Mouse (Mus musculus) testis, adult 10 weeks (tissue): ENCODE measurements around the gene Srsx. TPM values are rescaled to one million over a fixed set of nuclear protein-coding genes. Genes with fewer than 3 reads are reported as not detected.

Experiments
- polyA plus RNA-seq: library from polyadenylated mRNA; stranded (reverse); fragments of 350-450 nt; fragmentation: Illumina TruSeq; extraction: RNeasy Lipid Tissue Mini Kit (QIAGEN cat#74804); gene quantifications from one replicate; pipeline ENCODE4 v1.2.3, GENCODE M21; 2014; ENCODE audit warnings: low read depth, low replicate concordance

Gene Srsx
- polyA plus RNA-seq: 4.4 TPM

DNA sequence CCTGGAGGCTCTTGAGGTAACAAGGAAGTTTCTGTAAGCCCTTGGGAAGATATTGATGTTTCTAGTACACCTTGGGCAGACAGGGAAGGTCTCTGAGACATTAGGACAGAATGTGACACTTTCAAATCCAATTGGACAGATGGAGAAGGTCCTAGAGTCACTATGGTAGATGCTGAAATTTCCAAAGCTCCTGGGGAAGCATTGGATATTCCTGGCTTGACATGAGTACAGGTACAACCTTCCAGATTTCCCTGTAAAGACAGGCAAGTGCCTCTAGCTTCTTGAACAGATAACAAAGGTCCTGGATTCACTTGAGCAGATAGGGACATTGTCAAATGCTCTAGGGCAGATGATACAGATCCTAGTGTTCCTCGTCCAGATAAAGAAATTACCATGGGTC, at the start of gene Srsx:
Gene Srsx, minus strand, starts transcription at position 101 of the 400 bp plus-strand sequence.

DNA sequence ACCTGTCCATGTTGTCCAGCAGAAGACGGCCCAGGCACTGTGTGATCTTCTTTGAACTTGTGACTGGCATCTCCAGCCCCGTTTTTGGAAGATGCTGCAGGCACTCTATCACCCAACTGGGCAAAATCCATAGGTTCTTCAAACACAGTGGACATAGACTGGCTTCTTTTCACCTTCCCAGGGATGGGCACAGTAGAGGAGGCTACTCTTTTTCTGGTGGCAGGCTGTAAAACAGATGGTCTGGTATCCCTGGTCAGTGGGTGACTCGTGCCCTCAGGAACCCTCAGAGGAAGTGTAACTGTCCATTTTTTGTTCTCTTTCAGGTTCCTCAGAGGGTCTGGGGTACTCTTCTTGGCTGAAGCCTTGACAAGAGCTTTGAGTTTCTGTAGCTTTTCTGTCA, 24.5 kb upstream of the Srsx start, which contains the start of gene Gm17577:
Gene Gm17577, minus strand, starts transcription at position 101 of the 400 bp plus-strand sequence.

Other genes starting within 250 kb of the Srsx start
- not detected for gene Gm17521, start 192.8 kb downstream of the Srsx start, polyA plus RNA-seq
- gene Cldn34c1, start 119.0 kb downstream of the Srsx start, polyA plus RNA-seq: 13.3 TPM
- not detected for gene Gm17577, start 24.4 kb upstream of the Srsx start, polyA plus RNA-seq